Mouse (Mus musculus) kidney, postnatal 0 days (tissue): Measurements from ENCODE around the gene Cps1. TPM values are rescaled to one million over a fixed set of nuclear protein-coding genes. Genes with fewer than 3 reads are reported as not detected.

Experiments used
- ATAC-seq: fragments of 200-750 bp; cut with Nextera tagmentation; replicated peaks from 2 replicates; pipeline ENCODE4 v1.8.0; 2017; ENCODE audit warnings: low read depth, moderate number of reproducible peaks, moderate TSS enrichment, moderate library complexity; ENCODE audit not compliant: low FRiP score
- DNase-seq: peaks from one replicate; pipeline ENCODE4 v3.0.0-alpha.2; 2016; ENCODE audit warnings: low spot score
- H3K27ac ChIP-seq: fragments of 300-500 bp; sonication (generic); 2 replicates; pipeline ENCODE4 v1.5.1; 2014; ENCODE audit warnings: mild to moderate bottlenecking
- H3K27me3 ChIP-seq: fragments of 300-500 bp; sonication (generic); 2 replicates; pipeline ENCODE4 v1.6.1; 2014; ENCODE audit warnings: low read length, mixed read lengths; ENCODE audit not compliant: insufficient read depth
- H3K36me3 ChIP-seq: fragments of 300-500 bp; sonication (generic); 2 replicates; pipeline ENCODE4 v1.6.1; 2014; ENCODE audit warnings: low read length, mixed read lengths; ENCODE audit not compliant: insufficient read depth
- H3K4me1 ChIP-seq: fragments of 300-500 bp; sonication (generic); replicated peaks from 2 replicates; pipeline ENCODE4 v1.6.1; 2014; ENCODE audit warnings: antibody characterized with exemption, low read length, mixed read lengths; ENCODE audit not compliant: insufficient read depth
- H3K4me2 ChIP-seq: fragments of 300-500 bp; sonication (generic); 2 replicates; pipeline ENCODE4 v1.6.1; 2014; ENCODE audit warnings: mild to moderate bottlenecking, low read length, moderate library complexity, mixed read lengths
- H3K4me3 ChIP-seq: fragments of 300-500 bp; sonication (generic); replicated peaks from 2 replicates; pipeline ENCODE4 v1.5.1; 2014; ENCODE audit warnings: low read depth, low read length
- H3K9ac ChIP-seq: fragments of 300-500 bp; sonication (generic); 2 replicates; pipeline ENCODE4 v1.6.1; 2014; ENCODE audit warnings: low read depth, low read length
- H3K9me3 ChIP-seq: fragments of 300-500 bp; sonication (generic); replicated peaks from 2 replicates; pipeline ENCODE4 v1.6.1; 2016; ENCODE audit warnings: low read length, inconsistent platforms, mixed read lengths
- CTCF ChIP-seq: IDR thresholded peaks from 2 replicates; pipeline ENCODE4 v1.5.1; 2016; ENCODE audit warnings: antibody characterized with exemption, low read depth, mild to moderate bottlenecking, moderate library complexity
- WGBS: fragments of 180-500 bp; shearing (Covaris S2); extraction: QIAGEN DNeasy Blood & Tissue Kit; methylation state at CpG from one replicate; pipeline ENCODE4 v1.1.7; 2014; 5-methylcytosine and 5-hydroxymethylcytosine counted together
- polyA plus RNA-seq: library from polyadenylated mRNA; unstranded; fragments of >200 nt; fragmentation: Nextera tagmentation; extraction: Ambion mirVana; gene quantifications from 2 replicates; pipeline ENCODE4 v1.2.1, GENCODE M21; 2015

Cps1 gene
- 0.14 and 0.20 TPM in 2 replicates for polyA plus RNA-seq

DNA sequence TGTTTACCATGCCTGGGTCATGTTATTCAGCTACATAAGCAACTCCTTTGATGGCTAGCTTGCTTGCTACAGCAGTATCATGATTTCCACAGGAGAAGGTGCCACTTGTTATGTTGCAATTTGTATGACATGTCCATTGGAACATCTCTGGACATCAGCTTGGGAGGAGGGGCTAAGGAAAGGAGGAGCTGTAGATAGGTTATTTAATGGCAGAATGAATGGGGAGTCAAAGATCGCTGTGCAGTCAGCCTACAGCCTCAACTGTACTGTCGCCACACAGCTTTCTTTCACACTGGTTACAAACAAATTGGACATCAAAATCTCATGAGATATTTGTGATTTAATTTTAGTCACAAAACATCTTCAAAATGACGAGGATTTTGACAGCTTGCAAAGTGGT is at the start of gene Cps1:
Gene Cps1 (plus strand): TSS at position 230 of the 400 bp plus-strand sequence.
- Histone ChIP-seq H3K4me2 (no peak within 1 kb of the TSS), H3K36me3 (no peaks in the 10 kb centered on the region), H3K9me3 (no peaks in the 10 kb centered on the region), H3K9ac (no peak within 1 kb of the TSS), H3K4me1 (no peaks in the 10 kb centered on the region), H3K27me3 (no peaks in the 10 kb centered on the region), H3K27ac (no peak within 1 kb of the TSS), H3K4me3 (no peak within 1 kb of the TSS)
- no peak for ATAC-seq
- DNase-seq, result no peak
- 81% methylated on average over 3 of the region's 3 CpGs for WGBS
- no peak for TF ChIP-seq CTCF

- WGBS, result 61% methylated on average over 2 of the region's 2 CpGs
- Histone ChIP-seq H3K4me2 (no peak overlapping the region), H3K4me3 (no peak overlapping the region), H3K27ac (no peak overlapping the region), H3K4me1 (no peaks in the 10 kb centered on the region), H3K36me3 (no peaks in the 10 kb centered on the region), H3K9ac (no peak overlapping the region), H3K27me3 (no peaks in the 10 kb centered on the region), H3K9me3 (no peaks in the 10 kb centered on the region)
- ATAC-seq (no peak), DNase-seq (no peak)
- no peak for TF ChIP-seq CTCF
Measured at GRCm38 (mm10) chr1:67077739-67078138, 45.1 kb upstream of the Cps1 start.

DNA sequence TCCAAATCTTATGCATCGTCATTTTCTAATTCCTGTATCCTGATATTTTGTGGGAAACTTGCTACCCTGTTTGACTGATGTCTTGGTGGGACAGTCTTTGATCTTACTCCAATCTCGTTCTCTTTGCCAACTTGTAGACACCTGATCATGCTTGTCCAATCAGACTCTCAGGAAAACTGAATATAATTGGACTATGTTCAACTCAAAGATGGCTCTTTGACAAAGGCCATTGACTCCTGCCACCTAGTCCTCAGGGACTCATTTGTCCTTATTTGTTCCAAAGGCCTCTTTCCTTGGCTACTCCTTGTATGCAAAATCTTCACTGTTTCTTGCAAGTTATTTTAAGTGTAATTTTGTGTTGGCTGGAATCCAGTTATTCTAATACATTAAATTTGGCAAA is 44.2 kb upstream of the Cps1 start:
- ATAC-seq (no peak), DNase-seq (no peak)
- Histone ChIP-seq H3K9ac (no peak overlapping the region), H3K9me3 (no peaks in the 10 kb centered on the region), H3K27me3 (no peaks in the 10 kb centered on the region), H3K4me2 (no peak overlapping the region), H3K27ac (no peak overlapping the region), H3K4me3 (no peak overlapping the region), H3K4me1 (no peaks in the 10 kb centered on the region), H3K36me3 (no peaks in the 10 kb centered on the region)
- no peak for TF ChIP-seq CTCF
- 68% methylated on average over 2 of the region's 2 CpGs for WGBS

DNA sequence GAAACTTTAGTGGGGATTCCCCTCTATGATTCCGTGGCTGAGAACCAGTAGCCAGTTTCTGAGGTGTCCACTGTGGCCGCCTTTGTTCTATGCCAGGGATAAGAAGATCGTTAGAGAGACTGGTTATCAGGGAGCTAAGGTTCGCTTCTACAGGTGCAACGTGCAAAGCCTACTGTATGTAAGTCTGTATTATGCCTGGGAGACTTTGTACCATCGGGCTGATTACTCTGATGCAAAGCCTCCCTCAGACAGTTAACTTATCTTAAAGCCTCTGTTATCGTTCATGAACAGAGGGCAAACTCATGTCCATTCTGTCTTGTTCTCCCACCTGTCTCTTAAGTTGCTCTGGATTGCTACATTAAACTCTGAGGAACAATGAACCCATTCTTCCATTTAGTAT is 43.7 kb upstream of the Cps1 start:
- DNase-seq (no peak), ATAC-seq (no peak)
- no peak overlapping the region for H3K4me2 ChIP-seq
- TF ChIP-seq CTCF, result no peak
- no peaks in the 10 kb centered on the region for H3K9me3 ChIP-seq
- H3K4me1 ChIP-seq, result no peaks in the 10 kb centered on the region
- no peaks in the 10 kb centered on the region for H3K36me3 ChIP-seq
- no peak overlapping the region for H3K27ac ChIP-seq
- no peak overlapping the region for H3K4me3 ChIP-seq
- WGBS, result 90% methylated on average over 7 of the region's 7 CpGs
- H3K27me3 ChIP-seq, result no peaks in the 10 kb centered on the region
- H3K9ac ChIP-seq, result no peak overlapping the region

GRCm38 (mm10) chr1:67092473-67092872 is 30.4 kb upstream of the Cps1 start:
- Histone ChIP-seq H3K27ac (no peak overlapping the region), H3K27me3 (no peaks in the 10 kb centered on the region), H3K9ac (no peak overlapping the region), H3K4me1 (no peaks in the 10 kb centered on the region), H3K4me2 (no peak overlapping the region), H3K36me3 (no peaks in the 10 kb centered on the region), H3K9me3 (no peaks in the 10 kb centered on the region), H3K4me3 (no peak overlapping the region)
- no peak for TF ChIP-seq CTCF
- 81% methylated on average over 1 of the region's 1 CpGs for WGBS
- ATAC-seq (no peak), DNase-seq (no peak)

- no peak for TF ChIP-seq CTCF
- H3K9me3 ChIP-seq, result no peaks in the 10 kb centered on the region
- ATAC-seq, result no peak
- H3K9ac ChIP-seq, result no peak overlapping the region
- 68% methylated on average over 1 of the region's 1 CpGs for WGBS
- no peak overlapping the region for H3K27ac ChIP-seq
- no peaks in the 10 kb centered on the region for H3K36me3 ChIP-seq
- H3K27me3 ChIP-seq, result no peaks in the 10 kb centered on the region
- no peak overlapping the region for H3K4me2 ChIP-seq
- no peak overlapping the region for H3K4me3 ChIP-seq
- H3K4me1 ChIP-seq, result no peaks in the 10 kb centered on the region
- no peak for DNase-seq
Measured at GRCm38 (mm10) chr1:67099215-67099614, 23.6 kb upstream of the Cps1 start.
